Mouse (Mus musculus) megakaryocyte-erythroid progenitor cell, adult 5 weeks (primary cell): ENCODE results near the gene Esf1. TPM values are rescaled to one million over a fixed set of nuclear protein-coding genes. Genes with fewer than 3 reads are reported as not detected.

Experiments used
- polyA plus RNA-seq: library from polyadenylated mRNA; stranded (reverse); fragments of >175 nt; gene quantifications from 2 replicates; pipeline ENCODE4 v1.2.3, GENCODE M21; 2012

The Esf1 gene
- 1.7 and 3.1 TPM in 2 replicates for polyA plus RNA-seq

GRCm38 (mm10) chr2:140170127-140170802 lies at the start of gene Esf1, which contains the start of gene Ndufaf5:
Gene Esf1 (minus strand): TSS chr2:140170564.
Gene Ndufaf5 (plus strand): TSS chr2:140170649.

GRCm38 (mm10) chr2:140151743-140152142 lies 18.6 kb downstream of the Esf1 start, which contains the start of gene Gm17374:
Gene Gm17374 (plus strand): TSS chr2:140152043.

Other genes with a start within 250 kb of the Esf1 start
- 1.0 and 1.4 TPM in 2 replicates for gene Tasp1, start 103.8 kb downstream of the Esf1 start, polyA plus RNA-seq
- not detected in 2 replicates for gene Gm17374, start 18.5 kb downstream of the Esf1 start, polyA plus RNA-seq
- gene Ndufaf5, start 85 bp upstream of the Esf1 start, polyA plus RNA-seq, result 20.7 and 22.1 TPM in 2 replicates
- gene Sel1l2, start 219.1 kb upstream of the Esf1 start, polyA plus RNA-seq, result not detected in 2 replicates
- 19.8 and 19.9 TPM in 2 replicates for gene Macrod2, start 224.7 kb upstream of the Esf1 start, polyA plus RNA-seq